Mouse (Mus musculus) neural tube, embryonic 15.5 days (tissue): ENCODE data around the gene Cadm2. TPM values are rescaled to one million over a fixed set of nuclear protein-coding genes. Genes with fewer than 3 reads are reported as not detected.

Experiments used
- ATAC-seq: fragments of 200-750 bp; cut with Nextera tagmentation; 2 replicates; pipeline ENCODE4 v1.8.0; 2017; ENCODE audit warnings: mild to moderate bottlenecking, moderate TSS enrichment, moderate library complexity; ENCODE audit not compliant: low FRiP score
- H3K27ac ChIP-seq: fragments of 300-500 bp; sonication (generic); replicated peaks from 2 replicates; pipeline ENCODE4 v1.5.1; 2015; ENCODE audit warnings: mild to moderate bottlenecking, inconsistent platforms
- H3K27me3 ChIP-seq: fragments of 300-500 bp; sonication (generic); replicated peaks from 2 replicates; pipeline ENCODE4 v1.6.1; 2015; ENCODE audit warnings: inconsistent platforms
- H3K36me3 ChIP-seq: fragments of 300-500 bp; sonication (generic); 2 replicates; pipeline ENCODE4 v1.6.1; 2015; ENCODE audit warnings: inconsistent platforms
- H3K4me1 ChIP-seq: fragments of 300-500 bp; sonication (generic); 2 replicates; pipeline ENCODE4 v1.6.1; 2015; ENCODE audit warnings: inconsistent platforms
- H3K4me2 ChIP-seq: fragments of 300-500 bp; sonication (generic); 2 replicates; pipeline ENCODE4 v1.6.1; 2015; ENCODE audit warnings: inconsistent platforms, mild to moderate bottlenecking, moderate library complexity
- H3K4me3 ChIP-seq: fragments of 300-500 bp; sonication (generic); replicated peaks from 2 replicates; pipeline ENCODE4 v1.5.1; 2015; ENCODE audit warnings: mild to moderate bottlenecking, inconsistent platforms
- H3K9ac ChIP-seq: fragments of 300-500 bp; sonication (generic); replicated peaks from 2 replicates; pipeline ENCODE4 v1.6.1; 2015; ENCODE audit warnings: mild to moderate bottlenecking, inconsistent platforms
- H3K9me3 ChIP-seq: fragments of 300-500 bp; sonication (generic); replicated peaks from 2 replicates; pipeline ENCODE4 v1.6.1; 2016; ENCODE audit warnings: inconsistent platforms
- WGBS: fragments of 180-500 bp; shearing (Covaris S2); methylation state at CpG from one replicate; pipeline ENCODE4 v1.1.7; 2015; ENCODE audit warnings: mixed read lengths; 5-methylcytosine and 5-hydroxymethylcytosine counted together
- polyA plus RNA-seq: library from polyadenylated mRNA; unstranded; fragments of >200 nt; fragmentation: Nextera tagmentation; extraction: Ambion mirVana; gene quantifications from 2 replicates; pipeline ENCODE4 v1.2.1, GENCODE M21; 2015

Cadm2 gene
- polyA plus RNA-seq, 1 experiment from 2014 or later = 64.9 TPM

GRCm38 (mm10) chr16:66651013-66651362 is 969.7 kb downstream of the Cadm2 start:
- Histone ChIP-seq H3K36me3 (no peaks in the 10 kb centered on the region), H3K4me2 (no peak overlapping the region), H3K27me3 (no peaks in the 10 kb centered on the region), H3K9me3 (no peaks in the 10 kb centered on the region), H3K27ac (no peak overlapping the region), H3K4me1 (no peaks in the 10 kb centered on the region), H3K9ac (no peak overlapping the region), H3K4me3 (no peak overlapping the region)
- WGBS = 67% methylated on average over 1 of the region's 1 CpGs
- no peak for ATAC-seq

DNA sequence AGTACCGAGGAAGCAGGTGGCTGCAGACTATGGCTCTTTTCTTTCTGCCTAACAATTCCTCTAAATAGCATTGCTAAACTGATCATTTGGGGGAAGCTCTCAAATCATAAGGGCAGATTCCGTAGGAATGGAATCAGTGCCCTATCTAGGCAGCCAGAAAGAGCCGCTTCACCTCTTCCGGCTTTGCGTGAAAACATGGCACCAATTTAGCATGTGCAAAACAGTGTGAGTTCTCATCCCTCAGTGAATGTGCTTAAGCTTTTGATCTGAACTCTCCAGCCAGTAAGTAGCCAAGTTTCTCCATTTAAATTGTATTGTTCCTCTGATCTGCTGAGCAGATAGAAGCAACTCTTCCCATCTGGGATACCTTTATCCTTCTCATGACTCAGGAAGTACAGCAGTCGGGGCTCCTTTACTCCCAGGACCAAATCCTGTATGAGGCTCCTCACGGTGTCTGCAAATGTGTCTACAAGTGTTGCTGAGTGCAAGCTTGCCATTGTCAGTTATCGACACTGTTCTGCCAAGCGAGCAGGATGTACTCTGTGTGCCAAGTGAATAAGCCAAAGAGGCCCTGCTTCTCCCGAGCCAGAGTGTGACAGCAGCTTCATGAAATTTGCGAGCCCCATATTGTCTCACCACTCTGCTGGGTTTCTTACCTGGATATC is 970.2 kb downstream of the Cadm2 start:
- no peak overlapping the region for H3K4me2 ChIP-seq
- H3K4me1 ChIP-seq = no peaks in the 10 kb centered on the region
- H3K36me3 ChIP-seq = no peaks in the 10 kb centered on the region
- H3K9ac ChIP-seq = no peak overlapping the region
- ATAC-seq = peak; percentile 55; the same call in 1 of the 2 replicates
- H3K27me3 ChIP-seq = no peaks in the 10 kb centered on the region
- no peak overlapping the region for H3K4me3 ChIP-seq
- WGBS = 79% methylated on average over 11 of the region's 11 CpGs
- no peaks in the 10 kb centered on the region for H3K9me3 ChIP-seq
- H3K27ac ChIP-seq = no peak overlapping the region

DNA sequence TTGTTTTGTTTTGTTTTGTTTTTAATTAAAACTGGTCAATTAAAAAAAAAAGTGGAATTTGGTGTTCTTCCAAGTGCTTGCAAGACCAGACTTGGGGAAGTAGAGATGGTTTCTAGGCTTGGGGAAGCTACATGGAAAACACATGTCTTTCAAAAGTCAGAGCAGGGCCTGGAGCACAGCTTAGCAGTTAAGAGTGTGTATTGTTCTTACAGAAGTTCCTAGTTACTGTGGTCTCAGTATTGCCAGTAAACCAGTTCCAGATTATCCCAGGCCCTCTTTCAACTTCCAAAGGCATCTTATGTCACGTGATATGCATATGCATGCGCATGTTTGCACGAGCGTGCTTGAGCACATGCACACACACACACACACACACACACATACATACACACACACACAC is 972.9 kb downstream of the Cadm2 start:
- H3K4me3 ChIP-seq = no peak overlapping the region
- no peak for ATAC-seq
- H3K4me1 ChIP-seq = no peaks in the 10 kb centered on the region
- no peak overlapping the region for H3K4me2 ChIP-seq
- no peak overlapping the region for H3K27ac ChIP-seq
- no peak overlapping the region for H3K9ac ChIP-seq
- 94% methylated on average over 4 of the region's 4 CpGs for WGBS
- no peaks in the 10 kb centered on the region for H3K27me3 ChIP-seq
- no peaks in the 10 kb centered on the region for H3K36me3 ChIP-seq
- no peaks in the 10 kb centered on the region for H3K9me3 ChIP-seq

GRCm38 (mm10) chr16:66643606-66644005 is 977.1 kb downstream of the Cadm2 start:
- WGBS = 69% methylated on average over 4 of the region's 4 CpGs
- no peak overlapping the region for H3K9ac ChIP-seq

GRCm38 (mm10) chr16:66627527-66627926 is 993.2 kb downstream of the Cadm2 start:
- Histone ChIP-seq H3K9ac (no peak overlapping the region), H3K36me3 (no peaks in the 10 kb centered on the region), H3K27ac (no peak overlapping the region), H3K4me2 (no peak overlapping the region), H3K4me1 (no peaks in the 10 kb centered on the region), H3K9me3 (no peaks in the 10 kb centered on the region), H3K4me3 (no peak overlapping the region), H3K27me3 (no peaks in the 10 kb centered on the region)
- ATAC-seq = no peak

More at GRCm38 (mm10) chr16:66643606-66644005, 977.1 kb downstream of the Cadm2 start:
- Histone ChIP-seq H3K36me3 (no peaks in the 10 kb centered on the region), H3K4me3 (no peak overlapping the region), H3K4me2 (no peak overlapping the region), H3K4me1 (no peaks in the 10 kb centered on the region), H3K9me3 (no peaks in the 10 kb centered on the region), H3K27ac (no peak overlapping the region), H3K27me3 (no peaks in the 10 kb centered on the region)
- no peak for ATAC-seq

- H3K9me3 ChIP-seq = no peaks in the 10 kb centered on the region
- no peak for ATAC-seq
- H3K9ac ChIP-seq = no peak overlapping the region
- WGBS = 60% methylated on average over 1 of the region's 1 CpGs
- no peak overlapping the region for H3K27ac ChIP-seq
- no peak overlapping the region for H3K4me3 ChIP-seq
- H3K4me2 ChIP-seq = no peak overlapping the region
- no peaks in the 10 kb centered on the region for H3K4me1 ChIP-seq
- H3K27me3 ChIP-seq = no peaks in the 10 kb centered on the region
- H3K36me3 ChIP-seq = no peaks in the 10 kb centered on the region
These were observed 998.3 kb downstream of the Cadm2 start for GRCm38 (mm10) chr16:66622423-66622822.

DNA sequence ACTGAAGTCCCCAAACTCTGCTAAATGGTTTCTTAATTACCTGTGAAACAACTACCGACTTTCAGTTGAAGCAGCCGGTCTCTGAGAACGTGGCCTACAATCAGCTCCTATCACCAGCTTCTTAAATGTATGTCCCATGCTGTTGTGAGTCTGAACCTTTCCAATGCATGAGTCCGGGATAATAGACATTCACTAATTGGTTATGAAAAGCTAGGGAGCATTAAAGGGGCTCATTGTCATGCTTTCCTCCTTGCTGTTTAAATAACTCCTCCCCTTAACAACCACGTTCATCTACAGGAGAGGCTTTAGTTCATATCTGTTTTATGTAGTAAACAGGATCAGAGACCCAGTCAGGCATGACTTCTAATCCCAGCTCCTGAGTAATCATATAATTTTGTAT is 1008.1 kb downstream of the Cadm2 start:
- no peak overlapping the region for H3K9ac ChIP-seq
- H3K27ac ChIP-seq = no peak overlapping the region
- no peak overlapping the region for H3K4me2 ChIP-seq
- no peaks in the 10 kb centered on the region for H3K4me1 ChIP-seq
- H3K9me3 ChIP-seq = no peaks in the 10 kb centered on the region
- no peaks in the 10 kb centered on the region for H3K27me3 ChIP-seq
- ATAC-seq = no peak
- no peak overlapping the region for H3K4me3 ChIP-seq
- 42% methylated on average over 5 of the region's 5 CpGs for WGBS
- H3K36me3 ChIP-seq = no peaks in the 10 kb centered on the region
